Mouse (Mus musculus): ENCODE results near the gene Por.

DNA sequence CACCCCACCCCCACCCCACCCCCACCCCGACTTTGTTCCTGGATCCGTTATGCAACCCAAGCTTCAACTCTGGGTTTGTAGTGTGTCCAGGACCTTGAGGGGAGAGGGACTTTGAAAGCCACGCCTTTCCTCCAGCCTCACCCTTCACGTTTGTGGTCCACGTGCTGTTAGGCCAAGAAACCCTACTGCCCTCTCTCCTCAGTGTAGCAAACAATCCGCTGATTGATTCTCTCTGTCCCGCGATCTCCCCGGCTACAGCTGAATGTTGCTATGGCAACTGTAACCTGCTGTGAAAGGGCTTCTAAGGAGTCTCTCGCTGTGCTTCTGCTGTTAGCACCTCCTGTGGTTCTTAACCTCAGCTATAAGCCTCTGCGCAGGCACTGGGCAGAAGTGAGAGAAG is 5.0 kb downstream of the Por start:
- TF ChIP-seq CTCF (IDR thresholded peaks at IDR 0.05; ENCODE audit: borderline replicate concordance, insufficient read depth, low read depth, low read length): no peak
- TF ChIP-seq POLR2A (IDR thresholded peaks at IDR 0.05; ENCODE audit: borderline replicate concordance, insufficient read depth, low read length): no peak

Measured in cerebellum, adult 2 months (tissue).